Mouse (Mus musculus) brain, adult 10 weeks (tissue): Measurements from ENCODE around the gene Vegfd. TPM values are rescaled to one million over a fixed set of nuclear protein-coding genes. Genes with fewer than 3 reads are reported as not detected.

Experiments used
- polyA plus RNA-seq: library from polyadenylated mRNA; stranded (reverse); fragments of 350-450 nt; fragmentation: Illumina TruSeq; extraction: RNeasy Lipid Tissue Mini Kit (QIAGEN cat#74804); gene quantifications from one replicate; pipeline ENCODE4 v1.2.3, GENCODE M21; 2015; ENCODE audit warnings: low read depth, low replicate concordance

Vegfd gene
- 1.4 TPM for polyA plus RNA-seq

DNA sequence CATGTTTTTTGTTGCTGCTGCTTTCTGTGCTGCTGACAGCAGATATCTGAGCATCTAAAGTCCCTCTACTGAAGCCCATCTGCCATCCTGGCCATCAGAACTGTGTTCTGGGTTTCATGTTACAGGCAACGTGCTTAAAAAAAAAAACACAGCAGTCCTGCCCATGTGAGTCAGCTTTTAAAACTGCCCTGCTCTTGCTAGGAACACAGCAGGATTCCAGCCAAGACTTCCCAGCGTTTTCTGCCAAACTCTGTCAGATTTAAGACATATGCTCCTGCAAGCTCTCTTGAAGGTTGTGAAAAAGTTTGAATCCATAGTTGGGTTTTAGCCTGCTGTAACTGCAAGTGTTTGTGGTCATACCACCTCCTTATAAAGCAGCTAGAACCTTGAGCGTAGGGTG lies at the start of gene Vegfd:
TSS of gene Vegfd (plus strand) at position 298 of the 400 bp plus-strand sequence.

DNA sequence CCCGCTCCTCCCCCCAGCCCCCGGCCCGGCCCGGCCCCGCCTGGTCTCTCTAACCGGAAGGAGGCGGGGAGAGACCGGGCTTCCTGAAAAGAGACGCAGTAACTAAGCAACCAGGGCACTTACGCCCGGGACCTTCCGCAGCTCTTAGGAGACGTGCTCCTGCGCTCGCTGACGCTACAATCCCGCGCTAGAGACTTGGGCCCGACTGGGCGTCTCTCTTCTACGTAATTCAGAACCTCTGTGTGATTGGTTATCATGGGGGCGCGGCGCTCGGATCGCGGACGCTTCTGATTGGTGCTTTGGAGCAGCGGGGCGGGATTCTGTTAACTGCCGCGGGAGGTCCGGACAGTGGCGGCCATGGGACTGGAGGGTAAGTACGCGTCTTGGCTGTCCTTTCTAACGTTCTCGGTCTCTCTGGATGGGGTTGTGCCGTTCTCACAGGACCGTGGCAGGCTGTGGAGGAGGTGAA lies 46.3 kb downstream of the Vegfd start, which contains the start of gene Piga:
TSS of gene Piga (plus strand) at position 317 of the 469 bp plus-strand sequence.

DNA sequence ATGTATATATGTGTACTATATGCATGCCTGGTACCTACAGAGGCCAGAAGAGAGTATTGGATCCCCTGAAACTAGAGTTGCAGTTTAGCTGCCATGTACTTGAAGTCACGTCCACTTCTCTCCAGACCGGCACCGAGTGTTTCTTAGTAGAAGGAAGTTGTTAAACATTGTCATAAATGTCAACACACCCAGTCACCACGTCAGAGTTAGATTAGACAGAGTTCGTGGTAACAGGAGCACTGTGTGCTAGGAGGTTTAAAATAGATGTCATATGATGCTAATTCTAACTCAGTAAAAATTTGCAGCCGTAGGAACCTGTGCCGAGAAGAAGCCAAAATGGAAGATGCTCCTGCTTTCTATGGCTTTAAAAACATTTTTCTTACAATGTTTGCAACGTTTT lies 63.5 kb downstream of the Vegfd start, which contains the start of gene Asb11:
TSS of gene Asb11 (plus strand) at position 286 of the 400 bp plus-strand sequence.

Other genes starting within 250 kb of the Vegfd start
- gene Ace2, start 234.0 kb upstream of the Vegfd start, polyA plus RNA-seq, result 1.6 TPM
- 1.5 TPM for gene Bmx, start 115.2 kb upstream of the Vegfd start, polyA plus RNA-seq
- 7.8 TPM for gene Pir, start 104.0 kb upstream of the Vegfd start, polyA plus RNA-seq
- gene Piga, start 46.4 kb downstream of the Vegfd start, polyA plus RNA-seq, result 8.0 TPM
- gene Asb11, start 63.6 kb downstream of the Vegfd start, polyA plus RNA-seq, result 6.9 TPM
- not detected for gene Asb9, start 132.9 kb downstream of the Vegfd start, polyA plus RNA-seq